Mouse (Mus musculus) thymus, adult 2 months (tissue): ENCODE results near the gene Sertad3.

Experiments used
- CTCF ChIP-seq: fragments of 200-500 bp; IDR thresholded peaks from 2 replicates; pipeline ENCODE4 v1.5.1; 2012; ENCODE audit warnings: mild to moderate bottlenecking, control low read depth, low read length, moderate library complexity, borderline replicate concordance; ENCODE audit not compliant: control insufficient read depth, poor library complexity, insufficient read depth; ENCODE audit errors: extremely low read depth
- POLR2A ChIP-seq: fragments of 200-500 bp; IDR thresholded peaks from 2 replicates; pipeline ENCODE4 v1.6.1; 2012; ENCODE audit warnings: mild to moderate bottlenecking, low read length, control low read depth, moderate library complexity; ENCODE audit not compliant: control insufficient read depth, poor library complexity, insufficient read depth; ENCODE audit errors: extremely low read depth

DNA sequence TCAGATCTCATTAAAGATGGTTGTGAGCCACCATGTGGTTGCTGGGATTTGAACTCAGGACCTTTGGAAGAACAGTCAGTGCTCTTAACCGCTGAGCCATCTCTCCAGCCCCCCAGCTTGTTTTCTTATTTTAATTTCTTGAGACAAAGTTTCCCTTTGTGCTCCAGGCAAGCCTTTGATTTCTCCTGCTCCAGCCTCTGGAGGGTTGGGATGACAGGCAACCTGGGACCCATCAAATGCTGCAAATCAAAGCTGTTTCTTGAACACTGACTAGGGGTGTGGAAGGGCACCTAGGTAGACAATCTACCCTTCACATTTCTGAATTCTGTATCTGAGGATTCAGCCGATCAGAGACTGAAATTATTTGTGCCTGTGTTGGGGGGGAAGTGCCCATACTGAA is 37.2 kb downstream of the Sertad3 start:
- TF ChIP-seq POLR2A: no peak
- TF ChIP-seq CTCF: no peak
